Mouse (Mus musculus) heart, adult 2 months (tissue): Measurements from ENCODE around the gene Ehbp1.

Experiments
- CTCF ChIP-seq: fragments of 200-600 bp; IDR thresholded peaks from 2 replicates; pipeline ENCODE4 v1.8.1; 2022; ENCODE audit warnings: antibody characterized with exemption, mild to moderate bottlenecking, moderate library complexity
- EP300 ChIP-seq: fragments of 200-500 bp; IDR thresholded peaks from 2 replicates; pipeline ENCODE4 v1.6.1; 2011; ENCODE audit warnings: low read depth, low read length, control low read depth; ENCODE audit not compliant: insufficient read depth
- POLR2A ChIP-seq: fragments of 200-500 bp; IDR thresholded peaks from 2 replicates; pipeline ENCODE4 v1.6.1; 2011; ENCODE audit warnings: mild to moderate bottlenecking, low read depth, low read length, control low read depth; ENCODE audit not compliant: insufficient read depth

GRCm38 (mm10) chr11:22249363-22249762 lies 92.7 kb downstream of the Ehbp1 start:
- no peak for TF ChIP-seq EP300
- no peak for TF ChIP-seq POLR2A
- TF ChIP-seq CTCF = no peak
